Mouse (Mus musculus) spleen, adult 18-20 months (tissue): ENCODE measurements around the gene Sdad1.

Experiments used
- DNase-seq, 2 experiments: peaks; one replicate each; pipeline ENCODE4 v3.0.0; 2022; ENCODE audit warnings: mixed read lengths in 2 of 2

Sdad1 gene

DNA sequence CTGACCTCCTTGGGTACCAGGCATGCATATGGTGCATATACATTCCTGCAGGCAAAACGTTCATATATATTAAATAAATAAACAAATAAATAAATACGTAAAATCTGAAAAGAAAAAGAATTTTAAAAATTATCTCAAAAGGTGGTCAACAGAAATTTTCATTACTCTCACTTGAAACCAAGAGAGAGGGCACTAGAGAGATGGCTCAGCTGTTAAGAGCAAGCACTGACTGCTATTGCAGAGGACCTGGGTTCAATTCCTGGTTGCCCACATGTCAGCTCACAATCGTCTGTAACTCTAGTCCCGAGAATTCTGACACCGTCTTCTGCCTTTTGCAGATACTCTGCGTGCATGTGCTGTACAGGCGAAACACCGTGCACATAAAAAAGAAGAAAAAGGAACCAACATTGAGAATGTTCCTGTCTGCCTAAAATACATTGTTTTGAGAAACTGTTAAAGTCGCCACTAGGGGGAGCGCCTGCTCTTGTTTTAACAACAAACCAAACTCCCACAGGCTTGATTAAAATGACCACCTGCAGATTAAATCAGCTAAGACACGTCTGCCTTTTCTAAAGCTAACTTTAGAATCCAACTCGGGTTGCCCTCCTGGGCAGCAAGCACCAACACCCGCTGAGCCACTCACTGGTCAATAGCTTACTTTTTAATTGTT is 1.9 kb upstream of the Sdad1 start:
- DNase-seq: peak; percentile 56 to 90

DNA sequence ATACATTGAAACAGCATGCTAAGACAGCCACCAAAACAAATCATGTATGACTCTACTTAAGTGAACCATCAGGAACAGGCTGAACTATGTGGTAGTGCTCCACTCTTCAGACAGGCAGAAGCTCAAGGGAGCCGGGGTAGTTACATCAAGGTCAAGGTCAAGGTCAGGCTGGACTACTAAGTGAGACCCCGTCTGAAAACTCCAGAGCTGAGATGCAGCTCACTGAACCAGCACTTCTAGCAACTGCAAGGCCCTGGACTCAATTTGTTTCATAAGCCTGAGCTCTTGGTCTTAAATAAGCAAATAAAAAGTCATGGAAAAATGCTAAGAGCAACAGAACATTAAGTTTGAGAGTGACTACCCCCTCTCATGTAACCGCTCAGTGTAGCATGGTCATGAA is 6.0 kb downstream of the Sdad1 start:
- no peak for DNase-seq

DNA sequence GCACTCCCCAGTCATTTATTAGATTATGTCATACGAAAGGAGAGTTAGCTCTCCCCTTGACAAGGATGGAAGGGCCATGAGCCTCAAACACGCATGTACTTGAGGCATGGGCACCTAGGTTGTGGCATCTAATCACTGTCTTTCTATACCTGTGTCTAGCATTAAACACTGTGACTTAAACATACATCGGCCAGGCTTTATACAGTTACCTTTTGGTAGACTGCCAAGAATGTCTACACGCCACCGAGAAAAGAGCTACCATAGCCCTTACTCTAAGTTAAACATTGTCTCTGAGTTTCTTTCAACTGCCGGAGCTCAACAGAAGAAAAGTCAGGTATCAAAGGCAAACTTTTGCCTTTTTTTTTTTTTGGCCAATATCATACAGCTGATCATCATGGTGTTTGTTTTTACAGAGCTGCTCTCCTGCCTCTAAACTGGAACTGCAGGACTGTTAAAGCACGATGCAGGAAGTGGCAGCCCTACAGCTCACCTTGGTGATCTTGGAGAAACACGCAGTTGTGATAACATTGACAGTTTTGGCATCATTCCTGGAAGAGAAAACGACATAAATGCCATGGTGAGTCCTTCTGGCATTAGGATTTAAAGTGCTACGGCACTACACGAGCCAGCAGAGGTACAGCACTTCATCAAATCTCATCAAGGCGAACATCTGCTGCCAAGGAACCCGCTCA is 8.0 kb downstream of the Sdad1 start:
- DNase-seq: no peak

DNA sequence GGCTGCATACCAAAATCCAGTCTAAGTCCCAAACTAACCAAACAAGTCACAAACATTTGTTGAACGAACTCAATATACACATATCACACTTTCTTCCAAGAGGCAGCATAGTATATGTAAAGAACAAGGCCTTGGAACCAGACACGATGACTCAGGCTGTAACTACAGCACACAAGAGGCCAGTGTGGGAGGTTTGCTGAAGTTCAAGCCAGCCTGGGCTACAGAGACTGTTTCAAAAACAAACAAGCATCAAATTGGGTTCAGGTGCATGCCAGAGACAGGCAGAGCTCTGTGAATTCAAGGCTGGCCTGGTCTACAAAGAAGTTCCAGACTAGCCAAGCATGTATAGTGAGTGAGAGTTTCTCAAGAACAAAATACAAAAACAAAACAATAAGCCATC is 15.8 kb downstream of the Sdad1 start:
- DNase-seq: no peak

DNA sequence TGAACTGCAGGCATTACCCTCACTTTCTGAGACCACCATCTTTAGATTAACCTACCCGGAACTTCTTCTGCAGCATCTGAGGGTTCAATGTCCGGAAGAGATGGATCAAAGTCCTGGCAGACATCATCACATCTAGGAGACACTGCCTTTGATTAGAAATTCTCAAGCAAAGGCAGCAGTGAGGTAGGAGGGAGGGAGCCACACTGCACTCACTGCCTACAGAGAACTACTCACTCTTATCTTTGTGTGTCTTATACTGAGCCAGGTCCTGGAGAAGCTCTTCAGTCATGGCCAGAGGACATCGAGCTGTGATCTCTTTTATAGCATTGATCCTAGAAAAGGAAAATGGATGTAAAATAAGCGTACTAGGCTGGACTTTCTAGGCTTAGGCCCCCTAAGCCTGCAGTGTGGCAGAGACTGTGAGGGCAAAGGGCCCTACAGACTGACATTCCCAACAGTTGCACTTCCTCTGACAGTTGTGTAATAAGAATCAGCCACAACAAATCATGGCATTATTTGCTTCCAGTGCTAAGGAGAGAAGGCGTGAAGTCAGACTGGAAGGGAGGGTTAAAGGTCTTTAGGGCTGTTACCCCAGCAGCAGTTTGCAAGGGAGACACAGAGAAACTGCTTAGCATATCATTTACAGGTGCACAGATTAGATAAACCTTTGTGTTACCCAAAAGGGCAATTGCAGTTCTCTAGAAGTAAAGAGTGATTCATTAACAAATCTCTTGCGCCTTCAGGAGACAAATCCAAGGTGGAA is 18.4 kb downstream of the Sdad1 start:
- DNase-seq: no peak

DNA sequence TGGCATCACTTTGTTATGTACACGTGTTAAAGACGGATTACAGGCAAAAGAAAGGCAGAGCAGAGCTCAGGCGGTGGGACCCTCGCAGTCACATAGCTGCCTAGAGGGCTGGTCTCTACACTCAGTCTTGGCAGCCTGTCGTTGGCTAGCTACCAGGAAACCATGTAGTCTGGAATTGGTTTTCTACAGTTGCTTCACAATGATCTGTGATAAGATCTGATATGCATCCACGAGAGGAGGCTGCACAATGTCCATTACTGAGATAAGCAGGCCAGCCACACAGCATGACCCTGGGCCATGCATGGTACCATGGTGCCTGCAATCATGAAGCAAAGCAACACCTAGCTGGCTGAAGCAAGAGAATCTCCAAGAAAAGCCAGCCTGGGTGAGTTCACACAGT is 22.4 kb downstream of the Sdad1 start:
- no peak for DNase-seq

DNA sequence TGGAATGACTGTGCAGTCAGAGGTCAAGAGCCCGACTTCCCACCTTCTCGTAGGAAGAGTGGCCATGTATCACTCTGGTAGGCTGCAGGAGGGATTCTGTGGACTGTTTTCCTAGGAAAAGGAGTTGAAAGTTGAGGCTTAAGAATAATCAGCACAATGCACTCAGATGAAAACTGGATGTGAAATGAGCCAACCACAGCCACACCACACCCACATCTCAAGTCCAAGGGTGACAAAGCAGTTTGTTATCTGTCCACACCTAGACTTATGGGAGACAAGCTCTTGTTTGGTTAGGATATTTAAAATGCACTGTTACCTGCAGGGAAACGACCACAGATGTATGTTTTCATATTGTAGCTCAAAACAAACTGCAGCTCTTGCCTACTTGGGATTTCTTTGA is 27.2 kb downstream of the Sdad1 start:
- no peak for DNase-seq

DNA sequence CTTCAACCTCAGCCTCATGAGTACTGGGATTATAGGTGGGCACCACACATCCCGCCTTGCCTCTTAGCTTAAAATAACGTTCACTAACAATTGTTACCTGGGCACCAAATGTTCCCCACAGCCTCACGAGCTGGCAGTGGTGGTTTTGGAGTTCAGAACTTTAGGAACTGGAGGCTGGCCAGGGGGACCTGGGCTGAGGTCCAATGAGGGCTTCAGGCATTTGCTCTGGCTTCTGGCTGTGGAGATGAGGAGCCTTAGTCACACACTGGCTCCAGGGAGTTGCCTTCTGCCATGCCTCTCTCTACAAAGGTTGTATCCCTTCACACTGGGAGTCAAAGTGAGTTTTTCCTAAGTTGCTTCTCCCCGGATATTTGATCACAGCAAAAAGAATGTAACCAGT is 27.7 kb downstream of the Sdad1 start:
- DNase-seq: no peak

DNA sequence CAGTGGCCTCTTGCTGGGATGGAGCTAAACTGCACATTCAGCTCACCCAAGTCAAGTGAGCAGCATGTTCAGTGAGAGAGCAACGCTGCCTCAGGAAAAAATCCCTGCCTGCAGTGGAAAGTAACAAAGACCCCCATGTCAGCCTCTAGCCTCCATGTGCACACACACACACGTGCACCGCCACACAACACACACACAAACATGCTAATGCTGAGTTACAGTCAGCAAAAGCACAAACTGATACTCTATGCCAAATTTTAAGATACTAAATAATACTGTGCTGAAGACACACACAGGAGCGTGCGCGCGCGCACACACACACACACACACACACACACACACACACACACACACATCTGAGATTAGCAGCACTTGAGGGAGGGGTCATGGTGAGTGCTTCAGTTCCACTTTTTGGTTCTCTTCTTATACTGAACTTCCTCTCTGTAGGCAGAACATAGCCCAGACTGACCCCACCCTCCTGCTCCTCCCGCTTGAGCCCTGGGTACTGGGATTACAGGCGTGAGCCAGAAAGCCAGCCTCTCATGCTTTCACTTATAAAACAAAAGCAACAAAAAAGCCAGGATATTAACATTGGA is 31.2 kb downstream of the Sdad1 start:
- DNase-seq: peak; percentile 53 to 62

DNA sequence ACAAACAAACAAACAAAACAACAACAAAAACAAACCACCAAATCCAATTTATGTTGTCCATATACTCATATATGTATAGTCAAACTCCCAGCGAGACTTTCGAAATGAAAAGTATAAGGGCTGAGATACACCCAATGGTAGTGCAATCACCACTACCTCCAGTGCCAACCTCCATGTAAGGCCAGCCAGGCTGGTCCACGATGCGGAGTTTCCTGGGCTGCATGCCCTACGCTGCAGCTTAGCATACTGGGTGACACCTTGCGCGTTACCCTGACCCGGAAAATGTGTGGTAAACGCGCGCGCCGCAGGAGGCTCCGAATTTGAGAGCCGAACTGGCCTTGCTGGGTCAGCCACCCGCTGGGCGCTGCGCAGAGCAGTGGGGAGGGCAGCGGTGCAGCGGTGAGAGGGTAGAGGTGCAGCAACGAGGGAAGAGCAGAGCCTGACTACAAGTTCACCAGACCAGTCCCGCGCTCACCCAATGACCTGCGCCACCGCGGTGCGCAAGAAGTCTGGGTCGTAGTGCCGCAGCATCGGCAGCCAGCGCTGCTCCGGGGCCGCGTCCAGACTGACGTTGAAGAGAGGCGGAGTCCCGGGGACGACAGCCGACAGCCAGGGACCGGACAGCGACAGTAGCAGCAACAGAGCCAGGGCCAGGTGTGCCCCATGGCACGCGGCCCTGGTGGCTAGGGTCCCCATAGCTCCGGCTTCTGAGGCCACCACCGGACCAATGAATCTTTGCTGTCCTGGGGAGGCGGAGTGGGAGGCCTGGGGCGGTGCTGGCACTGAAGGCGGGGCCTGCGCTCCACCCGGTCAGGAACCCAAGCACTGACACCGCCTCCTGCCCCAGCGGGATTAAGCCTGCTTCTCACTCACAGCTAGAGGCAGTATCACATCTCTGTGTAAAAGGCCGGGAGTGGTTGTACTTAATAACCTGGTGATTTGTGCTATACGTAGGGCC is 32.6 kb downstream of the Sdad1 start, which contains the start of gene Naaa:
Naaa (minus strand) TSS at position 734 of the 958 bp plus-strand sequence.
- DNase-seq: peak; percentile 85 to 87

DNA sequence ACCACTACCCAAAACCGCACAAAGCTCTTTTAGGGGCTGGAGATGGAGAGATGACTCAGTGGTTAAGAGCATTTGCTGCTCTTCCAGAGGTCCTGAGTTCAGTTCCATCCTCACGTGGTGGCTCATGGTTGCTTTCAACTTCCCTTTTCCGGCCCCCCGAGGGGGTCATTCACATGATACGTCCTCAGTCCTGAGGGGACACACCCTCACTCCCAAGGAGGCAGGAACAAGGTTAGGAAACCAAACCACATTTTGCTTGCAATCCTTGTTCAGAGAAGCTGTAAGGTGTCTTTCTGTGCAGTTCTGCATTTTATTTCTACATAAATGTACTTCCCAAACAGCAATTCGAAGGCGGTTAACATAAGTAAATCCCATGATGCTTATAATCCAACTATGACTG is 39.8 kb downstream of the Sdad1 start:
- no peak for DNase-seq

DNA sequence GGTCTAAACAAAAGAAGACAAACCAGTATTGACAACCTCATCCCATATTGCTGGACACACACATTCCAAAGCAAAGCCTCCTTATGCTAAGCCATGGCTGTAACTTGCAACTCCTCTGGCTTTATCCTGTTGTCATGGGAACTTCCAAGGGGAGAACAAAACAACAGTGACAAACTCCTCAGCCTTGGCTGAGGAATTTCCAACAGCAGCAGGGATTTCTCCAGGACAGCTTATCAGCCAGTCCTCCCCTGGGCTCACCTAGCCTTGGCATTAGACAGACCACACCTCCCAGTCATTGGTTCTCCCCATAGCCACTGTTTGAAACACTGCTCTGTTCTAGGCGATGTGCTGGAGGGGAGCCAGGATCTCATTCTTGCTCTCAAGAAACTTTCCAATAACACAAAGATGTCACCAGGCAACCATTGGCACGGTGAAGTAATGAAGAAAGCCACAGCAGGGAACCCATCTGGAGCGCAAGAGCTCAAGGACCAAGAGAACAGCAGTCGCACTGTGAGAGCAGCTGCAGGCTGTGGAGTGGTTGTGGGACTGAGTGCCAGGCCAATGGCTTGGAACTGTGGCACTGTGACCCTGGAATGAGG is 46.4 kb downstream of the Sdad1 start:
- DNase-seq: no peak

DNA sequence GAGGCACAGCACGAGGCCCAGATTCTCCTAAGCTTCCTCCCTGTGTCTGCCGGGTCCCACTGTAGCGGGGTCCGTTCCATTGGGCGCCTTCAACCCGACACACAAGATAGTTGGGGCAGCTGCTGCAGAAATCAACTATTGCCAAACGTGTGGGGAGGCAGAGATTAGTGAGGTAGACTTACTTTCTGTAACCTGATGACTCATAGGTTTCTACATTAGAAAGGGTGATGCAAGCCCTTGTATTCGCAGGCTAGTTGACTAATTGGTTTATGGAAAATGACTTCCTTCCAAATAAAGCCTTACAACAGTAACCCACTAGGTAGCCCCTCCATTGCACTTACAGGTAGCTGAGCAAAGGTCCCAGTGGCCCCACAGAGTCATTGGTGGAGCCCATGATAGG is 47.6 kb downstream of the Sdad1 start:
- no peak for DNase-seq

DNA sequence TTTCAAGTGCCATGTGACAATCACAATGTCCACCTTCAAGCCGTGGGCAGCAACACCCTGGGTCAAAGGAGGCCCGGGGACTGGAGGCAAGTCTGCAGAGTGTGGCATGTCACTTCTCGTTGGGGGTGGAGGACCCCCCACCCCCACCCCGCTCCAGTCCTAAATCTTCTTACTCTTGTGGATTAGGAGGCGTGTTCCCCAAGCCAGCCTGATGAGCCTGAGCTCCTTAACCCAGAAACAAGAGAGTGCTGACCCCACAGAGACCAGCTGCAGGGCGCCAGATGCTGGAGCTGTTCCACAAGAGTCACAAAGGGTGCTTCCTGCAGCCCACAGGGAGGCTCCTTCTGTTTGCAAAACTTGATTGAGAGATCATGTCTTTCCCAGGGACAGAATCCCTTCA is 54.1 kb downstream of the Sdad1 start, which contains the start of gene Ppef2:
Ppef2 (minus strand) TSS at position 61 of the 400 bp plus-strand sequence.
- DNase-seq: no peak

DNA sequence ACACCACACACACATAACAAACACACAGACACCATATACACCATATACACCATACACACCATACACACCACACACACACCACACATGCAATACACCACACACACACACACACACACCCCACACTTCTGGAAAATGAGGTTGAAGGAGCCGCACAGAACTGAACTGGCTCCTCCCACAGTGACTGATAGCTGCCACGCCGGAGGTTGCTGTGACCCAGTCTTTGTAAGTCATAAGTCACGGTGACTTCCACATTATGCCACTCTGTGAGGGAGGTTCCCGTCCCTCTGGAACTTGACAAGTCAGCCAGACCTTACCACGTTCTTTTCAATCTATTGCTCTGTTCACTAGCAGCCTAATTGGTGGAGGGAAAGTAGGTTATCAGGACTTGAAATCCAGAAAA is 55.8 kb downstream of the Sdad1 start:
- no peak for DNase-seq

DNA sequence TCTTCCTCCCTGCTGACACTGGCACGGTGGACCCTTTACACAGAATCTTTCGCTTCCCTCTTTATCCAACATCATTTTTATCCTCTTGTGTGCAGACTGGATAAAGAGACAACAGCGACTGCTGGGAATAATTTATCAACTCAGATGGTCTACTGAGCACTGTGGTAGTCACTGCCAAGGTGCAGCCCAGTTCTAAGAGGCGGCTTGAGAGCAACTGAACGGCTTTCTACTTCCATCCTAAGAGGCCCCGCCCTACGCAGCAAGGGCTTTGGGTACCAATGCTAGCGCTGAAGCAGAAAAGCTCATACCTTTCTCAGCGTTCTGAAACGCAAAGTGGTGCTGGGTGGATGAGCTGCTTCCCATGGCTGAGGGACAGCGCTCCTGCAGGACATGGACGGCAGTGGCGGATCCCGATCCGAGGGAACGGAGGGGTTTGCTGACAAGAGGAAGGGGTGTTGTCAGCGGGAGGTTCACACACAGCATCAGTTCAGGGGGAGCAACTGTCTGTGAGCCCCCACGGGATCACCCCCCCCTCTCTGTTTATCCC is 57.4 kb downstream of the Sdad1 start:
- DNase-seq: no peak

DNA sequence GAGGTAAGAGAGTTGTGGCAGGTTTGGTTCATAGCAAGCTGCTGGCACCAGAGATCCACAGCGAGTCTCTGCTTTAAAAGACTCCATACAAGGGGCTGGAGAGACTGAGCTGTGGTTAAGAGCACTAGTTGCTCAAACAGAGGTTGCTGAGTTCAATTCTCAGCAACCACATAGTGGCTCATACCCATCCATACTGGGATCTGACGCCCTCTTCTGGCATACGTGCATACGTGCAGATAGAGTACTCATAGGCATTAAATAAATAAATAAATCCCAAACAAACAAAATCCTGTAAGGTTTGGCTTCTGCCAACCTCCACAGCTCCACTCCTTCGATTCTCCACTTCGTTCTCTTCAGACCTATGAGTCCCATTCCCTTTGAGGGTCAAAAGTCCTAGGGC is 58.2 kb downstream of the Sdad1 start:
- no peak for DNase-seq

DNA sequence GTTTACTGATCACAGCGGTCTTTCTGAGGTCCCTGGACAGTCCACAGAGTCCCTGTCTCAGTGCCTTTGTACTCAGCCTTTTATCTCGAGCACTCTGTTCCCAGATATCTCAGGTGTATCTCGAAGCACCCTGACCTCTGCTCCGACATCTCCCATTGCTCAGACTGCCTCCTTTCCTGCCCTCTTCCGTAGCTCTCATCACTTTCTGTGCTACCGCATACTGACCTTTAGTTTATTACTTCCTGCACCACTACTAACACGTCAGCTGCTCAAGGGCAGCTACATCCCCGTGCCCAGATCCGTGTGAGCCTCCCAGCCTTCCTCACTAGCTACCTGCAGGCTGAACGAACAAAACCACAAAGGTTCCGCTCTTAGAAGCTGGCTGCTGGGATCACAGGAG is 61.7 kb downstream of the Sdad1 start:
- DNase-seq: no peak

DNA sequence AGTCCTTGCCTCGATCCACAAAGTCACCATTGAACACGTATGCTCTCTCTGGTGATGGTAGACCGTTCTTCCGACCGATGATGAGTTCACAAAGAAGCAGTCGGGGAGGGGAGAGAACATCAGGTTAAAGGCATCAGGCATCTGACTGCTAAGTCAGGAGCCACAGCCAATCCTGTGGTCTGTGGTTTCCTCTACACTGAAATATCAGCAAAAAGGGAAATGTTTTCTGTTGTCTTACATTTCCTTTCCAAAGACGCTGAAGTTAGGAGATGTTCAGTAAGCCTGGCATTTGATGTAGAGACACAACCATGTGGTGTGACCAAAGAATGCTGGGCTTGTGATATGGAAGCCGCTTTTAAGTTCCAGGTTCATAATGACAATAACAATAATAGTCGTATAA is 64.8 kb downstream of the Sdad1 start:
- DNase-seq: no peak

DNA sequence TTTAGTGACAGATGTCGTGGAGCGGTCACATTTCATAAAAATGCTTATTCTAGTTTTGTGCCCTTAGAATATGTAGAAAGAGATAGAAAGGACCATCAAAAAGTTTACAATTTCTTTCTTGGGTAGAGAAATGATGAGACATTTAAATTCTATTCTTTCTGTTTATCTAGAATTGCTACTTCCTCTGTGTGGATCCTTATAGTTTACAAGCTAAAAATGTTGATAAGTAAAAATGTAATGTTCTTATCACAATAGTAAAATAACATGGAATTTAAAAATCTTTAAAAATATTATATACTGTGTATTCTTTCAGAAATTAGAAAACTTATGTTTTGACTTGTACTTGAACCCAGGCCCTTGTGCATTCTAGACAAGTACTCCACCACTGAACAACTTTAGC is 65.4 kb downstream of the Sdad1 start:
- no peak for DNase-seq

DNA sequence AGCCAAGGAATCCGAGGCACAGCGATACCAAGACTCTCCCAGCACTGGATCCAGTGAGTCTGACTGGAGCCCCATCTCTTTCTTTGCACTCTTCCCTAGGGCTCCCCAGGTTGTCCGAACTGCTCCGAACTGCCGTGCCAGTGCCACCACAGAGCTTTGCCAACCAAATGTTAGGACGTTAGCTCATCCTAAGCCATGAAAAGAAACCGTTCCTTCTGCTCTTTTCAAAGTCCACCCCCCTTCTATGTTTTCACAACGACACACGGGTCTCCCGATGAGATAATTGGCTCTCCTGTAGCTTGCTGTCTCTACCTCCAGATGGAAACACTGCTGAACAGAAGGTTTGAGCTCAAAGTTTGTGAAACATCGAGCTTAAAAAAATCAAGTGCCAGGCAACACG is 69.5 kb downstream of the Sdad1 start:
- no peak for DNase-seq
